Comparison of ENCODE assay signal across 8 mouse cellular contexts in genomic region chr17:28882316-28882715, GRCm38 (mm10). TPM values are rescaled to one million over a fixed set of nuclear protein-coding genes. Genes with fewer than 3 reads are reported as not detected.
DNase-seq lines count a peak whose midpoint lies in the region; ATAC-seq lines count a peak whose summit lies in the region.

No protein-coding gene starts in this region.

- peak overlapping the region; percentile 28 for H3K4me2 ChIP-seq in lung, embryonic 16.5 days (ENCODE audit: low read depth, low read length)

- peak; percentile 49 to 64 for DNase-seq in left cerebral cortex, adult 18-20 months (ENCODE audit: low spot score in 2 of 2)
- no peak for DNase-seq in left cerebral cortex, postnatal 36 days (ENCODE audit: low spot score in 2 of 2)
- peak; percentile 80 for DNase-seq in embryo, embryonic 11 days
- DNase-seq in heart, adult 18-20 months = peak; percentile 74
- DNase-seq in kidney, adult 8-10 months = peak; percentile 22 to 55
- DNase-seq in thymus, postnatal 25 days = peak; percentile 83

- no peak overlapping the region for H3K9ac ChIP-seq in lung, embryonic 16.5 days (ENCODE audit: low read length)

- intact Hi-C loops in left cerebral cortex, postnatal 36 days (cut with DNase I) = no loop called here

- H3K27me3 ChIP-seq in lung, embryonic 16.5 days (ENCODE audit: control insufficient read depth, insufficient read depth, low read depth, low read length) = no peaks in the 10 kb centered on the region

- no peaks in the 10 kb centered on the region for H3K36me3 ChIP-seq in lung, embryonic 16.5 days (ENCODE audit: control insufficient read depth, insufficient read depth, low read length)

- H3K27ac ChIP-seq in lung, embryonic 16.5 days (ENCODE audit: low read length) = no peak overlapping the region

- 2% methylated on average over 12 of the region's 12 CpGs for WGBS in lung, embryonic 16.5 days

- no peaks in the 10 kb centered on the region for H3K4me1 ChIP-seq in lung, embryonic 16.5 days (replicated peaks; ENCODE audit: control insufficient read depth, insufficient read depth, low read length)

- no peaks in the 10 kb centered on the region for H3K9me3 ChIP-seq in lung, embryonic 16.5 days (ENCODE audit: control insufficient read depth, low read length)

- ATAC-seq in lung, embryonic 16.5 days (ENCODE audit: low read depth) = 0 out of 2 replicates have a peak, but pooled peaks have one; percentile 34
- peak; percentile 56; the same call in 1 of the 2 replicates for ATAC-seq in neutrophil, adult 5-6 weeks (ENCODE audit: extremely low read depth, insufficient number of reproducible peaks, low FRiP score, poor library complexity, severe bottlenecking)

- H3K4me3 ChIP-seq in lung, embryonic 16.5 days (ENCODE audit: low read length) = no peak overlapping the region

RNA-seq across cellular contexts. Expression of gene Pnpla1, which starts 24.1 kb away (rescaled TPM):
- total RNA-seq in left cerebral cortex, adult 18-20 months (2021) = under 1 TPM; 0.53 to 0.54 TPM
- 1 to 10 TPM in 1 of 2 experiments, under 1 TPM in 1; 0.66 to 1.4 TPM for total RNA-seq in left cerebral cortex, postnatal 36 days (2021)
- not detected for total RNA-seq in heart, adult 18-20 months (2021)
- not detected in 2 replicates for polyA plus RNA-seq in lung, embryonic 16.5 days (2015; fragmentation: Nextera tagmentation; extraction: Ambion mirVana)
- total RNA-seq in neutrophil, adult 5-6 weeks (2017) = 0.25 TPM in 1 of 2 replicates, not detected in the other

RNA-seq across cellular contexts. Expression of gene 4930539E08Rik, which starts 32.8 kb away (rescaled TPM):
- total RNA-seq in left cerebral cortex, adult 18-20 months (2021) = 10 to 100 TPM in 1 of 2 experiments, 1 to 10 TPM in 1; 8.6 to 10.7 TPM
- total RNA-seq in left cerebral cortex, postnatal 36 days (2021) = 10 to 100 TPM; 12.2 to 15.4 TPM
- total RNA-seq in heart, adult 18-20 months (2021) = under 1 TPM in 1 of 2 experiments, not detected in 1; 0.08 TPM
- polyA plus RNA-seq in lung, embryonic 16.5 days (2015; fragmentation: Nextera tagmentation; extraction: Ambion mirVana) = 0.08 and 0.40 TPM in 2 replicates
- total RNA-seq in neutrophil, adult 5-6 weeks (2017) = 0.12 and 0.23 TPM in 2 replicates

Comparison
In these comparisons a context has a peak if more than half of its experiments do, and no peak if none do; other contexts are left out.
1. DNase-seq: peak in left cerebral cortex, adult 18-20 months (2 of 2), embryo, embryonic 11 days (single experiment), heart, adult 18-20 months (2 of 2), kidney, adult 8-10 months (2 of 2) and thymus, postnatal 25 days (single experiment); none in left cerebral cortex, postnatal 36 days (0 of 2).